Mouse (Mus musculus): Measurements from ENCODE around the gene Tlnrd1.

Tlnrd1 gene

GRCm38 (mm10) chr7:83884021-83884658 is at the start of gene Tlnrd1, which contains the start of gene Mesd:
Tlnrd1 (minus strand) TSS chr7:83884305.
Mesd (plus strand) TSS chr7:83884466.
- in situ Hi-C loops (cut with MboI, MseI), result loop anchor here (5.0 to 25.0 kb wide), 2 partner anchors 778 to 1017 kb away; partner anchors contain the start of gene Mex3b (in 1 of the 2)

DNA sequence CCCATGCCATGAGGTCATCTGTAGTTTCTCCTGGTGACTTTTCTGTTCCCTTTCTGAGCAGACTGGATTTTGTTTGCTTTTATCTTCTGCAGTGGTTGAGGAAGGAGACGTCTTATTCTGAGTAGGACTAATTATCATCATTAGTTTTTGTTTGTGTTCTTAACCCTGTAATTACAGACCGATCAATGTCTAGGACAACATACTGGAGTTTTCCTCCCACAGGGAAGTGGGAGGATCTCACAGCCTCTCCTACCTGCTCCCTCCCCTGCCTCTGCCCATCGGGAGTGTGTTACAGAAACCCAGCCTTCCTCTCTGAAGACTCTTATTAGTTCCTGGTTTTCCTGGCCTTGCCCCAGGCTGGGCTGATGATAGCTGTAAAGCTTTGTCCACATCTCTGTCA is 37.5 kb upstream of the Tlnrd1 start:
- in situ Hi-C loops (cut with MboI, MseI), result no loop called here

GRCm38 (mm10) chr7:83920241-83920640 is 36.1 kb upstream of the Tlnrd1 start:
- in situ Hi-C loops (cut with MboI, MseI), result no loop called here

GRCm38 (mm10) chr7:83914566-83914965 is 30.5 kb upstream of the Tlnrd1 start:
- in situ Hi-C loops (cut with MboI, MseI), result loop anchor here (5.0 kb wide), 4 partner anchors 173 to 443 kb away; partner anchors contain the start of gene Cemip (in 1 of the 2)

DNA sequence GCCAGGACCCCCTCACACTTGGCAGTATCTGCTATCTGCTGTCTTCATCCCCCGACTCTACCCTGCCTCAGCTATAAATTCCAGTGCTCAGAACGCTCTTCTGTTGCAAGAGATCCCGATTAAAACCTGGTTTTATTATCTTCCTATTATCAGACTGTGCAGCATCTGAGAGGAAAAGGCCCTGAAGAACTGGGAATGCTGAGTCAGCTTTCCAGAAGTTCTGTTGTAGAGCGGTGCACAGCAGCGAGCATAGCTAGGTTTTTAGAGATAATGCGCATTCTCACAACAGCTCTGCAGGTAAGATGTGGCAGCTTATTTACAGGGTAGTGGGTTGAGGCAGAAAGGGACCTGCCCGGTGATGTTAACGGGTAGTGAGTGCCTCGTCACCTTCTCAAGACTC is 29.9 kb upstream of the Tlnrd1 start:
- in situ Hi-C loops (cut with MboI, MseI), result loop anchor here (5.0 kb wide), 4 partner anchors 173 to 443 kb away; partner anchors contain the start of gene Cemip (in 1 of the 2)

DNA sequence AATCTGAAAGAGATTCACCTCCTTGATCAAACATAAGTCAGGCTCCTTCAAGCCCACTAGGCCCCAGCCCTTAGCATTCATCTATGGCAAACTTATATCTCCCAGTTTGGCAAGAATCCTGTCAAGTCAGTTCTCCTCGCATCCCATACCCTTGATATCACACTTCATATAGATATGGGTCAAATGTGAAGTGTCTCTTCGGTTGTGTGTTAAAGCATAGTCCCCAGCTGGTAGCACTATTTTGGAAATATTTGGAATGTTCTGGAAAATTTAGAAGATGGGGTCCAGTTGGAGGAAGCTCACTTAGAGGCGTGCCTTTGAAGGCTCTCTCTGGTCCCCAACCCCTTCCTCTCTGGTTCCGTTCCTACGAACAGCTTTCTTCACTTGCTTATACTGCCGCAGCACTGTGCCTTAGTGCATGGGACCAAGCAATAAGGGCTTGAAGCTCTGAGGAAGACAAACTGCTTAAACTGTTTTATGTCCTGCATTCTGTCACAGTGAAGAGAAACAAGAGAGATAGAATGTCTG is 29.4 kb upstream of the Tlnrd1 start:
- in situ Hi-C loops (cut with MboI, MseI), result loop anchor here (5.0 kb wide), 4 partner anchors 174 to 444 kb away; partner anchors contain the start of gene Cemip (in 1 of the 2)

- in situ Hi-C loops (cut with MboI, MseI), result loop anchor here (5.0 kb wide), 4 partner anchors 175 to 445 kb away; partner anchors contain the start of gene Cemip (in 1 of the 2)
Observed at GRCm38 (mm10) chr7:83911909-83912308, 27.8 kb upstream of the Tlnrd1 start.

DNA sequence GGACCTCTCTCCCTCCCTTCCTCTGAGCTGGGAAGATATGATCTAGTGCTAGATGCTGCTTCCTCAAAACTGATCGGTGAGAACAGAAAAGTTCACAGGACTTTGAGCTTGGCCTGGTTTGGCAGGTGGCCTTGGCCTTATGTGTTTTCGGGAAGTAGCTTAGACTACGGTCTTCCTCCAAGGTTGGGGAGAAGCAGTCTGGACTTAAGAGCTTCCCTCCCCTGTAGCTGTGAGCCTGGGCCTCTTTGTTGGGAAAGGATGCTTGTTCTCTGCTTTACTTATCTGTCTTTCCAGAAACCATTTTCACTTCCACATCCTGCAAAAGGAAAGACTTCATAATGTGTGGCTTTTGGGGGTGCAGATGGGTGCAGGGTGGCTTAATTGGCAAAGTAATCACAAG is 20.7 kb upstream of the Tlnrd1 start:
- in situ Hi-C loops (cut with MboI, MseI), result no loop called here

GRCm38 (mm10) chr7:83902296-83903145 is 18.4 kb upstream of the Tlnrd1 start:
- in situ Hi-C loops (cut with MboI, MseI), result no loop called here

- in situ Hi-C loops (cut with MboI, MseI), result no loop called here
Observed at GRCm38 (mm10) chr7:83901425-83901824, 17.3 kb upstream of the Tlnrd1 start.

DNA sequence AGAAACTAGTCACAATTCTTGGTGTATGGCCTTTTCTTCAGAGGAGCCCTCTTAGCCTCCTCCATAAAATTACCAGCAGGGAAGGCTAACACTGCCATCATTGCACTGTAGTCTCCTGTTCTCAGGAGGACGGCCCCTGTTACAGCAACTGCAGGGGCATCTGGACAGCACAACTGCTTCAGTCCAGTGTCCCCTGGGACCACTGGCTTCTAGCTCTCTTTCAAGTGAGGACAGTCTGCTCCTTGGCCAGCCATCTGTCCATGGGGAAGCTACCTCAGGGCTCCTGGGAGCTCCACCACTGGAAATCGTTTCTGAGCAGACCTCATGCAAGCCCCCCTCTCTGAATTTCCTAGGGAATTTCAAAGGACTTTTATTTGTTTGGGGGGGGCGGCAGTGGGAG is 16.4 kb upstream of the Tlnrd1 start:
- in situ Hi-C loops (cut with MboI, MseI), result no loop called here

DNA sequence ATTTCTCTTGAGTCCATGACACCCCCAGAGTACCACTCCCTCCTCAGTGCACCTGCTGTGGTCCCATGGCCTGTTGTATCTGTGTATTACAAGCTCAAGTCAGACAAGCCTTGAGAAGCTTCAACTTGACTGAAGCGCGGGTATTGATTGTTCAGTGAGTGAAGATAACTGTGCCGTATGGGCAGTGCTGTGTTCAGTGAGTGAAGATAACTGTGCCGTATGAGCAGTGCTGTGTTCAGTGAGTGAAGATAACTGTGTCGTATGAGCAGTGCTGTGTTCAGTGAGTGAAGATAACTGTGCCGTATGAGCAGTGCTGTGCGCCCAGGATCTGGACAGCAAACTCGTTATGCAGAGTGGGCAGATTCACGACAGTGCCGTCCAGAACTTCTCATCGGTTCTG is 14.2 kb upstream of the Tlnrd1 start:
- in situ Hi-C loops (cut with MboI, MseI), result loop anchor here (10.0 to 25.0 kb wide), 2 partner anchors 257 to 764 kb away; partner anchors contain the start of gene Abhd17c (in 1 of the 2)

DNA sequence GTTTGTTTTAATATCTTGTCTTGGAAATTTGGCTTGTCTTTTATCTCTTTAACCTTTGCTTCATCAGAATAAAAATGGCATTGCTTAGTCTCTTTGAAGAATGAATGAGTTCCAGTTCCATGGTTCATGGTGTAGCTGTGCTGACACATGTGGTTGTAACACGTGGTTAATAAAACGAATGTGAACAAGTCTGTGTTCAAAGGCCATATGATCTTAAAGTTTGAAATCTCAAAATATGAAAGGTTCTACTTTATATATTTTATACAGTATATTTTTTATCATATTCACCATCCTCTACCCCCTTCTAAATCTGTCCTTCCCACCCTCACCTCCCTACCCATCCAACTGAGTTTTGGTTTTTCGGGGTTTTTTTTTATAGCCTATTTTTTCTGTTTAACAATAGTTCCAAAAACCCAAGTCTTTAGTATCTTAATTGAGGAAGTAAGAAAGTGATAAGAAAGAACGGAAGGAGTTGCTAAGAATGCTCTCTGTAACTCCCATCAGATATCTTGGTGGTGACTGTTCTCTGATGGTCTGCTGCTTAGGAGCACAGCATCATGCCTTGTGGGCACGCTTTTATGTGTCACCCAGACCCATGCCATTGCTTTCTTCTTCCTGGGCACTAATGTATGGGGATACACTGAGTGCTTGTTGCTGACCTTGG is 12.1 kb upstream of the Tlnrd1 start:
- in situ Hi-C loops (cut with MboI, MseI), result loop anchor here (10.0 to 25.0 kb wide), 2 partner anchors 259 to 766 kb away; partner anchors contain the start of gene Abhd17c (in 1 of the 2)

- in situ Hi-C loops (cut with MboI, MseI), result loop anchor here (5.0 to 25.0 kb wide), 3 partner anchors 242 to 768 kb away; partner anchors contain the start of gene Abhd17c (in 1 of the 2)
Observed at GRCm38 (mm10) chr7:83894348-83894747, 10.2 kb upstream of the Tlnrd1 start.

- in situ Hi-C loops (cut with MboI, MseI), result loop anchor here (5.0 to 25.0 kb wide), 3 partner anchors 240 to 770 kb away; partner anchors contain the start of gene Abhd17c (in 1 of the 2)
Observed at GRCm38 (mm10) chr7:83892333-83892669, 8.2 kb upstream of the Tlnrd1 start.

DNA sequence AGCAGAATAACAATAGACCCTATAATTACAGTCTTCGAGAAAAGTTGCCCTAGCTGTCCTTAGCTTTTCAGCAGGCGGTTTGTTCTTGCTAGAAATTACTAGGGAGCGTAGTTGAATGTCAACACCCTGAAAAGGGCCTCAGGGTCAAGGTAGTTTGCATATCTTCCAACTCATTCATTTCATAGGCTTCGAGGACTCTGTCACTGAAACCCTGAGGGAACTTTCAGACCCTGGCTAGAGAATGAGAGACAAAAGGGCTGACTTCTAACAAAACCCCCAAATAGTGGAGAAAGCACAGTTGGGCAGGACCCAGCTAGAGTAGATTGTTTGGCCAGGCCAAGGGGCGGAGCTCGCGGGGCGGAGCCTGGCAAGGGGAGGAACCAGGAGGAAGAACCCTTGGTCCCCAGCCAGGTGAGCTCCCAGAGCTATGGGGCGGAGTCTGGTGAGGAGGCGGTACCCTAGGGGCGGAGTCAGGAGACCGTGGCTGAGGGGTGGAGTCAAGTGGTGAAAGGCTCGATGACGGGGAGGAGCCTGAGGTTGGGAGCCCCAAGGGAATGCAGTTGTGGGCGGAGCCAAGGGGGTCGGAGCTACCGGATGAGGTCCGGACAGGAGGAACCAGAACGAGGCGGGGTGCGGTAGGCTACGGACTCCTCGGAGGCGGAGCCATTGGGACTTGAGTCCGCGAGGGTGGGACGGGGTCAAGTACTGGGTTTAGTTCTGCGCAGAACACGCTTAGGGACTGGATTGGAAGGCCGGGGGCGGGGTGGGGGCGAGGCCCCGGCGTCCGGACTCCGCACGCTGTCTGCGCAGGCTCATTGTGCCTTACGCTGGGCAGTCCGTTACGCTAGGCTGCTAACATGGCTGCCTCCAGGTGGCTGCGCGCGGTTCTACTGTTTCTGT is 7.6 kb upstream of the Tlnrd1 start:
- in situ Hi-C loops (cut with MboI, MseI), result loop anchor here (5.0 to 25.0 kb wide), 3 partner anchors 239 to 771 kb away; partner anchors contain the start of gene Abhd17c (in 1 of the 2)

DNA sequence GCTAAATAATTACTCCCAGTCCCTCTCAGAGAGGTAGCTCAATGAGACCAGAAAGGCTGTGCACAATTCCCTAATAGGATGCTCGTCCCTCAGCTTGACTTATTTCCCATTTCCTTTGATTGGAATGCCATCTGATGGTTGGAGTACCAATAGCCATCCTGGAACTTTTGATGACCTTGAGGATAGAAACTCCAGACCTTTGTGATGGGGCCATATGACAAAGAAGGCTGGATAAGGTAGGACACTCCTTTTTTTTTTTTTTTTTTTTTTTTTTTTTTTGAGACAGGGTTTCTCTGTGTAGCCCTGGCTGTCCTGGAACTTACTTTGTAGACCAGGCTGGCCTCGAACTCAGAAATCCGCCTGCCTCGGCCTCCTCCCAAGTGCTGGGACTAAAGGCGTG is 5.8 kb upstream of the Tlnrd1 start:
- in situ Hi-C loops (cut with MboI, MseI), result loop anchor here (5.0 to 25.0 kb wide), 3 partner anchors 238 to 772 kb away; partner anchors contain the start of gene Abhd17c (in 1 of the 2)

DNA sequence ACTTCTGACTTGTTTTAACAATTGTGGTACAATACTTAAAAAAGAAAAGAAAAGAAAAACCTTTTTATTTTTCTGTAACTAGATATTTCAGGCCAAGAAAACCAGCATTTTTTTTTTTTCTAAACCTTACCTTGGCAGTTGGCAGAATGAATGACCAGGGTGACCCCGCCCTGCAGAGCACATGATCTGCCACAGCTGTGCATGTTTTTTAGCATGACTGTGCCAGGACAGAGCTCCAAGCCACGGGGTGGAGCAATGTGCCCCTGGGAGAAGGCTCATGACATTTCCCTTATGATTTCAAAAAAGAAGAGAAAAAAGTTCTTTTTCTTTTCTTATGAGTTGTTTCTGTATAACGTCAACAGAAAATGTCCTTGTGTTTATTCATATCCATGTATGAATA is 5.3 kb upstream of the Tlnrd1 start:
- in situ Hi-C loops (cut with MboI, MseI), result loop anchor here in 1 of 2 experiments (25.0 kb wide), 1 partner anchor 773 kb away; no protein-coding TSS in a partner anchor

DNA sequence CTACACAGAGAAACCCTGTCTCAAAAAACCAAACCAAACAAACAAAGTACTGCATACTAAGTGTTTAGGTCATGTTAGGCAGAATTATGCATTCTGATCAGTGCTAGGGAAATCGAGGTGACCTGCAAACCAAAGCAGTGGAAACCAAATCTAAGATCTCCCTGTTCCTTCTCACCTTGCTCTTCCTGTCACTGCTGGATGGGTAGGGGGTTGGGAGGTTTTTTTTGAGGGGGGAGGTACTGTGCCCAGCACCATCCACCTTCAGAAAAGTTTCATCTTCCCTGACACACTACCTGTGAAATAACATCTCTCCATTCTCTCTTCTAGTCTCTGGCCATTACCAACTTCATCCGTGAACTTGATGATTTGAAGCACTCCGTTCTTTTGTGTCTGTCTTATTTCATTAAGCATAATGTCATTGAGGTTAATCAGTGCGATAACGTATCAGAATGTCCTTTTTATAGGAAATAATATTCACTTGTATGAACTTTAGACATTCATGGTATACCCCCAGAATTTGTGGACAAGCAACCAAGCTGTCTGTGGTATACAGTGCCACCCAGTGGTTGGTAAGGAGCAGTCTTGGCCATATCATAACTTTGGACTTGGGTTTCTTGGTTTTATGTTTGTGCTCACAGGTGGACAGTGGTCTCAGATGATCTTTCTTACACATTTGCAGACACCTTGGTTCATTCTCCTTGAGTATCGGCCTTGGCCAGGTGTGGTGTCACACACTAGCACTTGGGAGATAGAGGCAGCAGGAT is 2.4 kb upstream of the Tlnrd1 start:
- in situ Hi-C loops (cut with MboI, MseI), result loop anchor here in 1 of 2 experiments (25.0 kb wide), 1 partner anchor 776 kb away; no protein-coding TSS in a partner anchor

Data from T-helper 17 cell (primary cell).